Mouse (Mus musculus) limb, embryonic 11.5 days (tissue): ENCODE results near the gene Tmem121b. TPM values are rescaled to one million over a fixed set of nuclear protein-coding genes. Genes with fewer than 3 reads are reported as not detected.

Experiments
- ATAC-seq: fragments of 200-750 bp; cut with Nextera tagmentation; 2 replicates; pipeline ENCODE4 v1.8.0; 2017; ENCODE audit warnings: low read depth; ENCODE audit not compliant: insufficient number of reproducible peaks, low FRiP score, low TSS enrichment
- DNase-seq: peaks from one replicate; pipeline ENCODE4 v3.0.0-alpha.2; 2015; ENCODE audit warnings: low spot score
- H3K27ac ChIP-seq: fragments of 300-500 bp; sonication (generic); replicated peaks from 2 replicates; pipeline ENCODE4 v1.5.1; 2014; ENCODE audit warnings: low read depth, mild to moderate bottlenecking, low read length
- H3K27me3 ChIP-seq: fragments of 300-500 bp; sonication (generic); 2 replicates; pipeline ENCODE4 v1.6.1; 2014; ENCODE audit warnings: mild to moderate bottlenecking, low read length, mixed read lengths; ENCODE audit not compliant: control insufficient read depth, insufficient read depth
- H3K36me3 ChIP-seq: fragments of 300-500 bp; sonication (generic); 2 replicates; pipeline ENCODE4 v1.6.1; 2014; ENCODE audit warnings: mild to moderate bottlenecking, low read length, moderate library complexity, mixed read lengths; ENCODE audit not compliant: control insufficient read depth, insufficient read depth
- H3K4me1 ChIP-seq: fragments of 300-500 bp; sonication (generic); 2 replicates; pipeline ENCODE4 v1.6.1; 2014; ENCODE audit warnings: low read length, mixed read lengths; ENCODE audit not compliant: control insufficient read depth, insufficient read depth
- H3K4me2 ChIP-seq: fragments of 300-500 bp; sonication (generic); 2 replicates; pipeline ENCODE4 v1.6.1; 2014; ENCODE audit warnings: low read depth, mild to moderate bottlenecking, moderate library complexity; ENCODE audit not compliant: severe bottlenecking
- H3K4me3 ChIP-seq: fragments of 300-500 bp; sonication (generic); 2 replicates; pipeline ENCODE4 v1.5.1; 2014; ENCODE audit warnings: low read depth, low read length
- H3K9ac ChIP-seq: fragments of 300-500 bp; sonication (generic); 2 replicates; pipeline ENCODE4 v1.6.1; 2014; ENCODE audit warnings: mild to moderate bottlenecking, low read length
- H3K9me3 ChIP-seq: fragments of 300-500 bp; sonication (generic); 2 replicates; pipeline ENCODE4 v1.6.1; 2016; ENCODE audit warnings: low read length; ENCODE audit not compliant: control insufficient read depth
- WGBS: fragments of 180-500 bp; shearing (Covaris S2); extraction: QIAGEN DNeasy Blood & Tissue Kit; methylation state at CpG from one replicate; pipeline ENCODE4 v1.1.7; 2014; 5-methylcytosine and 5-hydroxymethylcytosine counted together
- polyA plus RNA-seq: library from polyadenylated mRNA; unstranded; fragments of >200 nt; fragmentation: Nextera tagmentation; extraction: Ambion mirVana; gene quantifications from 2 replicates; pipeline ENCODE4 v1.2.1, GENCODE M21; 2014

Tmem121b gene
- polyA plus RNA-seq, 1 experiment from 2014 or later: 0.15 TPM

GRCm38 (mm10) chr6:120442171-120442749, 51.3 kb downstream of the Tmem121b start:
- no peaks in the 10 kb centered on the region for H3K27me3 ChIP-seq
- H3K36me3 ChIP-seq: peaks cover 7% of the 10 kb centered on the region
- H3K4me3 ChIP-seq: no peak overlapping the region
- H3K9me3 ChIP-seq: no peaks in the 10 kb centered on the region
- no peaks in the 10 kb centered on the region for H3K4me1 ChIP-seq
- H3K27ac ChIP-seq: no peak overlapping the region
- 93% methylated on average over 4 of the region's 4 CpGs for WGBS
- no peak for DNase-seq
- no peak overlapping the region for H3K9ac ChIP-seq
- H3K4me2 ChIP-seq: no peak overlapping the region
- no peak for ATAC-seq

Other genes with a start within 250 kb of the Tmem121b start
- gene D330020A13Rik, start 199.4 kb downstream of the Tmem121b start, polyA plus RNA-seq: not detected in 2 replicates
- gene B4galnt3, start 199.2 kb downstream of the Tmem121b start, polyA plus RNA-seq: 0.13 and 0.19 TPM in 2 replicates
- 51.7 and 54.1 TPM in 2 replicates for gene Kdm5a, start 129.7 kb downstream of the Tmem121b start, polyA plus RNA-seq
- gene Ccdc77, start 129.4 kb downstream of the Tmem121b start, polyA plus RNA-seq: 29.2 and 30.6 TPM in 2 replicates
- gene Il17ra, start 30.6 kb downstream of the Tmem121b start, polyA plus RNA-seq: 1.3 and 1.9 TPM in 2 replicates
- 16.8 and 19.8 TPM in 2 replicates for gene Hdhd5, start 37.5 kb upstream of the Tmem121b start, polyA plus RNA-seq
- gene Cecr2, start 172.6 kb upstream of the Tmem121b start, polyA plus RNA-seq: 13.0 and 18.5 TPM in 2 replicates